Mouse (Mus musculus) c-Kit-positive CD71-positive TER-119-negative erythroid progenitor cells, embryonic 14.5 days (primary cell): Measurements from ENCODE around the gene Rln3.

Experiments used
- DNase-seq: peaks from one replicate; pipeline ENCODE4 v3.0.0-alpha.2; 2013; ENCODE audit warnings: low read depth

Gene Rln3

DNA sequence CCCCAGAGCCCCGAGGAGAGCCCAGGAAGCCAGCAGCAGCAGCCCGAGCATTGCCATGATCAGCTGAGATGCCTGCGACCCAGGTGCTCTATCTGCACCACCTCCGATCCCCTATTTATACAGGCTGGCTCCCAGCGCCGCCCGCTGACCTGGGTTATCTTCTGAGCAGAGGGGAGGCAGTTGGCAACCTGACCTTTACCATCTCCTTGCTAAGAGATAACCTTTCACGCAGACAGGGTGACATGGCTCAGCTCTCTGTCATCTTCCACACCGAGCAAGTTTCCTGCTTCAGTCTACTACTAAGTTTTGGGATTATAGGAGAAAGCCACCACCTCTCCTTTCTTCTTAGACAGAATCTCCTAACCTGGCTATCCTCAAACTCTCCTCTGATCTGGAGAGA is at the start of gene Rln3:
Gene Rln3 (minus strand): TSS at position 101 of the 400 bp plus-strand sequence.
- DNase-seq: no peak

DNA sequence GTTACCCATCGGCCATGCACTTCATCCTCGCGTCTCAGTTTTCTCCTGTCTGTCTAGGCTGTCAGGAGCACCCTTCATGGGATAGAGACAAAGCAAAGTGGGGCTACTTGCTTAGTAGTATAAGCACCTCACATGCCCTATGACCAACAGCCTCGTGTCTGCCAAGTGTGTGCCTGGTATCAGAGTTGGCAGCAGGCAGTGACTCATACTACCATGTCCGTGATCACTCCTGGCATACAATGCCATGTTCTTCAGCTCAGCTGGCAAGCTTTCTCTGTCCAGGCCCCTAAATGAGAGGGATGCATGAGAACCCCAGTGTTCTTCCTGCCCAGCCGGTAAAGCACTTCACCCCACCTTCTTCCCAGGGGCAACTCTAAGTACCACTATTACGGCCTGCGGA is 45.8 kb upstream of the Rln3 start:
- no peak for DNase-seq

DNA sequence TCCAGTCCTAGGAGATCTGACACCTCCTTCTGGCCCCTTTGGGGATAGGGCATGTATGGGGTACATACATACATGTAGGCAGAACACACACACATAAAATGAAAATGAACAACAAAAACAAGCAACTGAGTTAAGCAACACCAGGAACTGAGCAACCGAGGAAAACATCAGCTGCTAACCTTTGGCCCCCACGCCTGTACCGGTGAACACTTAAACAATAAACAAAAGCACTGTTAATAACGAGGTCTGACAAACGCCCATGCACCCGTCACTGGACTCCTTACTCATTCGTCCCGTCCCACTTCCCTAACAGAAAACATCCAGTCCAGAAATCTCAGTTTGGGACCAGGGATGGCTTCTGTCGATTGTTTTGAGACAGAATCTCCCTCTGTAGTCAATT is 44.5 kb upstream of the Rln3 start:
- no peak for DNase-seq

DNA sequence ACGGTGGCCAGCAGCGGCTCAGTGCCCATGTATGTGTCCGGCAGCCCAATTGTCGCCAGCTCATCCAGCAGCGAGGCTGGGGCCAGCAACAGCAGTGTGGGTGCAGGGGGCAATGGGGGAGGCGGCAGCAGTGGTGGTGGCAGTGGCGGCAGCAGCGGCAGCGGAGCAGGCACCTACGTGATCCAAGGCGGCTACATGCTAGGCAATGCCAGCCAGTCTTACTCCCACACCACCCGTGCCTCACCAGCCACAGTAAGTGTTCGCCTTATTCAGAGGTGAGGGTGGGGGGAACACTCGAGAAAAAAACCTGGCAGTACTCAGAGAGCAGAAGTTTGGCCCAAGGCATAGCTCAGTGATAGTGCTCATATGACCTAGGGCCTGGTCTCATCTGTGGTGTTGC is 43.0 kb upstream of the Rln3 start:
- no peak for DNase-seq

DNA sequence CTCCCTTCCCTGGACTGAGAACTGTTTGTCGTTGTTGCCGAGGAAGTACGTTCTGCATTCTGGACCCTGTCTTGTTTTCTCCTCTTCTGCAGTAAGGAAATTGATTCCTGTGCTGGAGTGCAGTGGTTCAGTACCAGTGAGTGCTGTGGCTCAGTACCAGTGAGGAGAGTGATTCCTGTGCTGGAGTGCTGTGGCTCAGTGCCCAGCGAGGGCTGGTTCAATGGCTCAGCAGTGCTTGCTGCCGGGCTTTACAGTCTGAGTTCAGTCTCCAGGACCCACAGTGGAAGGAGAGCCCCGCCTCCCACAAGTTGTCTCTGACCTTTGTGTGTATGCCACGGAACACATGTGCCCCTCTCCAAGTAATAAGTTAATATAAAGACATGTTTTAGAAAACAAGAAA is 42.4 kb upstream of the Rln3 start:
- no peak for DNase-seq

DNA sequence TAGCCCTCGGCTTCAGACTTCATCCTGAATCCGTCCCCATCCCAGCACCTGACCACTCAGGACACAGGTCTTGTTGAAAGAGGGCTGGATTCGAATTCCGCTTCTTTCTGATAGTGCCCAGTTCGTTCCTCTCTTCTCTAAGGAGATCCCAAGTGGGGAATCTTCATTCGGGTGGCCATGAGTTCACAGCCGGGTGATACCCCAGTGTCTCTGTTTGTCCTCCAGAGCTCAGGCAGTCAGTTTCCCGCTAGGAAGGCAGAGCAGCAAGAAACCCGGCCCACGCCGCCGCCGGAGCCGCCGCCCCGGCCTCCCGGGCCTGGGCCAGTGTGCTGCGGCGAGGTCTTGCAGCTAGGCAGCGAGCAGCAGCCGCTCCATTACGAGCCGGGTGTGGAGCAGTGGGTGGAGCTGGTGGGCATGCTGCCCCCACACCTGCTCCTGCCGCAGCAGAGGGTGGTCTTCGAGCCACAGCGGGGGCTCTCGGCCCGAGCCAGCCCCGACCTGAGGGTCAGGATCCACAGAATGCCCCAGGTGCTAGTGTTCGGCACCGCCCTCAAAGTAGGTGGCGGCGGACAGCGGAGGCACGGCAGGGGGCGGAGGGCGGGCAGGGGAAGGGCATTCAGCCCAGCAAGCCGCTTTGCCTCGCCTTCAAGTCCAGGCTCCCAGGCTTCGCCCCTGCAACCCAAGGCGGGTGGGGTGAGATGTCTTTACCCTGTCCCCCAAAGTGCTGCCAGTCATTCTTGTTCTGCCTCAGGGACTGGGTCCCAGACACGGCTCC is 39.7 kb upstream of the Rln3 start:
- no peak for DNase-seq

DNA sequence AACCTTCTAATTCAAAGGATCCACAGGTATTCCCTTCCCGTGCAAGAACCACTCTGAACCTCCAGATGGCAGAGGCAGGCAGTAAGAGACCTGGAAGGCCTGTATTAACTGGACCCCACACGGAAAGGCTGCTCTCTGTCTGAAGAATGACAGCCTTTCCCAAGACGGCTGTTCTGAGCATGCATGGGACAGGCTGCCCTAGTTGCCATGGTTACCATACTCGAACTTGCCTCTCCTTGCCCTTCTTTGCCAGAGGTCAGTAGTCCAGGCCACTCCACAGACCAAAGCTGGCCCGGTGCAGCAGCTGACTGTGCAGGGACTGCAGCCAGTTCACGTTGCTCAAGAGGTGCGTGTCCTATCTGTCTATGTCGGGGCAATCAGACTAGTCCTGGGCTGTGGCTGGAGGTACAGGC is 39.0 kb upstream of the Rln3 start:
- no peak for DNase-seq

DNA sequence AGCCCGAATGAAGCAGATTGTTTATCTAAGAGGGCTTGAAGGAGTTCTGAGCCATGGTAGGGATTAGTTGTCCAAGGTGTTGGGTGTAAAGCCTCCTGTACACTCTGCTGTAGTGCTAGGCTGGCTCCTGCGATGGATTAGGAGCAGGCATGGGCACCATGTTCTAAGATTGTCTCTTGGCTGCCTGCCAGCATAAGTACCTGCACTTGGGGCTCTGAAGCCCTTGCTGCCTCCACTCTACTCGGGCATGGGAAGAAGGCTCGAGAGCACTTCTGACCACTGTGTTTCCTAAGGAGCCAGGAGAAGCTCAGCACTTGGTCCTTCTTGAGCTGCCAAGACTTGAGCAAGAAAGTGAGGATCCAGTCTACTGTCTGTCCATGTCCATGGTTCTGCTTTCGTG is 34.4 kb upstream of the Rln3 start:
- DNase-seq: no peak

DNA sequence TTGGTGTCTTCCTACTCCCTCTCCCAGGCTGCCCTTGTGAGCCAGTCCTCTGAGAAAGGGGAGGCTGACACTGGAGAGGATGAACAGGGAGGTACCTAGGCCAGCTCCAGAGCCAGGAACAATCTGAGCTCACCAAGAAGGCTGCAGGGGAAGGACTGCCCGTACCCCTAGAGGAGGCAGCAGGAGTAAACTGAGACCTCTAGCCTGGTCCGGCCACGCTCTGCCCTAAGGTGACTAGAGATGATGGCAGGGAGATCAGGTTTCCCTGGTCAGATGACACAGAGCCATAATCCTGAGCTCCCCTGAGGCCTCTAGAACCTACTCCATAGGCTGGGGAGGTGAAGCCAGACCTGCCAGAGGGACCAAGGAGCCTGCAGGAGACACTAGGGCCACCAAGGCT is 32.0 kb upstream of the Rln3 start:
- no peak for DNase-seq

DNA sequence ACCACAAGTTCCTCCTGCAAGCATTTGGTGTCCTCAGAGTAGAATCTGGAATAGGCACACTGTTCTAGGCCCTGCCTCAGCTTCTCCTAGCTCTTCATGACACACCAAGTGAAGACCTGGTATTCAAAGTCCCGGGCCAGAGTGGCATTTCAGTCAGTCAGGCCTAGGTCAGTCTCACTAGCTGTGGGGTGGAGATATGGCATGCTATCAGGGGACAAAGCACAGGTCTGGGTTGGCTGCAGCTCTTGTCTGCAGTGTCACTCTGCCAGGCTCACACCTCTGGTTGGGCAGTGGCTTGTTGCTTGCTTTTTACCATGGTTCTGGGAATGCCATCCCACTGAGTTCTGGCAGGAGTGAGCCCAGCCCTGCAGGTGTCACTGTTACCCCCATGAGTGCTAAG is 31.6 kb upstream of the Rln3 start:
- no peak for DNase-seq

DNA sequence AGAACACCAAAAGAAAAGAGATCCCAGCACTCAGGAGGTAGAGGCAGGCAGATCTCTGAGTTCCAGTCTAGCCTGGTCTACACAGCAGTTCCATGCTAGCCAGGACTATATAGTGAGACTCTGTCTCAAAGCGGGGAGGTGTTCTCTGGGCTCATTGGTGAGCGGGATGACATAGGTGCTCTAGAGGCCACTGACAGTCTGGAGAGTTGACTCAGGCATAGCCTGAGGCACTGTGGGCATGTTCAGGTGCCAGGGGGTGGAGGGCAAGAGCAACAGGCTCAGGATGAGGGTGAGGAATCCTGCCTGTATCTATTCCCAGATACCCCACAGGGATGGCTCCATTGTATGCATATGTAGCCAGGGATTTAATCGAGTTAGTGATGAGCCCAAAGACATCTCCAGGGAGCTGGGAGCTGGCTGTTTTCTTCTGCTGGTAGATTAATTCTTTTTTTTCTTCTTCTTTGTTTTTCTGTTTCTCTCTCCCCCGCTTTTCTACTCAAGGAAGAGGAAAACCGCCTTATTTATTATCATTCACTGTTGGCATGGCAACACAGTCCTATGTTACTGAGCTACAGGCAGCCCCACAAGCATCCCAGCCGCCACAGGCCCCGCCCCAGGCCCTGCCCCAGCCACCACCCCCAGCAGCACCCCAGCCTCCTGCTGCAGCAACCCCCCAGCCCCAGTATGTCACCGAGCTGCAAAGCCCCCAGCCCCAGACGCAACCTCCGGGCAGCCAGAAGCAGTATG is 28.6 kb upstream of the Rln3 start:
- DNase-seq: no peak

DNA sequence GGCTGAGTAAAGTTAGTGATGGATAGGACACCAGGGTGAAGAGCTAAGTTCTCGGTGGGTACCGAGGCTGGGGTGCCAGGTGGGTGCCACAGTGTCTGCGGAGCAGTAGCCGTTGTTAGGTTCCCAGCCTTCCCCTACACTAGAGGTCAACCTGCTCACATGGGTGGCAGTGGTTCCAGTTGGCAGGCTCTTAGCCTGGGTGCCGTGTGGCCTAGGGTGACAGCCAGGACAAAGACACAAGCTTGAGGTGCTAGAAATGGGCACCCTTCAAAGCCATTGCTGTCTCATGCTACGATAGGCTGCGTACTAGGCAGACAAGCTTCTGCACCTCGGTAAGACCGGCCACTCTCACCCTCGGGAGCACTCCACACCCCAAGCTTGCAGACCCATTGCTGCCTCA is 27.5 kb upstream of the Rln3 start:
- no peak for DNase-seq

DNA sequence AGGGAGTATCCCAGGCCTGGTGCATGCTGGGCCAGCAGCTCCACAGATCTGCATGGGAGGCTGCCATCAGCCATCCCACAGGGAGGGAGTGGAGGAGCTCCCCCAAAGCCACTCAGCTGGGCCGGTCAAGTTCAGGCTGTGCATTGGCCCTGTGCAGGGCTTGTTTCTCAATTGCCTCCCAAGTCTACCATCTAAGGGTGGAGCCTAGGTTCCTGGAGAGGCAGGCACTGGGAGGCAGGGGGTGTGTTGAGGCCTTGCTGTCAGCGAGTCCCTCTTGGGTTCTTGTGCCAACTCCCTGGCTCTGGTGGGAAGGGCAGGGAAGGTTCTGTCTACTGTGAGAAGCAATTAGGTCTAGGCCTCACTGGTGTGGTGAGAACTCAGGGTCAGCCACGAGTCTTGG is 27.1 kb upstream of the Rln3 start:
- no peak for DNase-seq

DNA sequence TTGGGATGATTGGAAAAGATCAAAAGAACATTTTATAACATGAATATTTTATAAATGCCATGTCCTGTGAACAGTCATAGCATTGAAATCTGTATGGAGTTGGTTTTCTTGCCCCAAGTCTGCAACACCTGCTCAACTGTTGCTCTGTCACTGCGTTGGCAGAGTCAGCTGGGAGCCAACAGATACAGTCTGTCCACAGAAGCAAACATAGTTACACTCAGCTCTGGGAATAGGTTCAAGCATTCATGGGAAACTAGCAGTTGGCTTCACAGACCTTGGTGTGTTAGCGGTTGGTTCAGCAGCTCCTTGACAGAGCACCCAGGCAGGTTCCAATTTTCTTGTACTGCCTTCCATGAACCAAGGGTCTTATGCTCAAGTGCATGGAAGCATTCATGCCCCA is 25.9 kb upstream of the Rln3 start:
- no peak for DNase-seq

DNA sequence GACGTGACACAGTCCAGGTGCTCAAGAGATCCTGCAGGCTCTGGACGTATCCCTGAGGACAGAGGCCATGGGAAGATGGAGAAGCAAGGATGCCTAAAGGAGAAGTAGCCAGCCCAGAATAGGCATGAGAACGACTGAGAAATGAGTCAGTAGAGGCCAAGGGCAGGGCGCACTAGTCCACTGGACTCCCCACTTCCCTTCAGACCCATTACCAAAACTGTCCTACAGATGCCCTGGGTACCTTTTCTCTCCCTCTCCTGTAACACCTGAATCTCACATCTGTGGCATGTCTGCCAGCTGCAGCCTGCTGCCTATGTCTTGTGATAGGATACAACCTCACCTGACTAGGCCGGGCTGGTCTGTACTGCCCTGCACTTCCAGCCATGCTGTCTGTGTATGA is 25.4 kb upstream of the Rln3 start:
- DNase-seq: no peak

DNA sequence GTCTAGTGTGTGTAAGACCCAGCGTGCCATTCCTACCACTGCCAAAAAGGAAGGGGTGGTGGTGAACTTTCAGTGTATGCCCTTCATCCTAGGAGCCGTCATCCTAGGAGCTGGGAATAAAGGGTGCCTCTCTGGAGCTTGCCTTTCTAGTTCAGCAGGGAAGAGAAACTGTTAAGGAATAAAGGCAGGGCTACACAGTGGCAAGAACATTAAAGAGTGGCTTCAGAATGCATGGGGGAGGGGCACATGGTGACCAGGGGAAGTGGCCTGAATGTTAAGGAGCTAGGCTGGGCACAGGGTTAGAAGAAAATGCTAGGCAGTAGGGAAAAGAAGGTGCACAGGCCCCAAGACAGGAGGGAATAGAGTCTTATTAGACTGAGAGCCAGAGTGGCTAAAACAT is 24.9 kb upstream of the Rln3 start:
- no peak for DNase-seq

DNA sequence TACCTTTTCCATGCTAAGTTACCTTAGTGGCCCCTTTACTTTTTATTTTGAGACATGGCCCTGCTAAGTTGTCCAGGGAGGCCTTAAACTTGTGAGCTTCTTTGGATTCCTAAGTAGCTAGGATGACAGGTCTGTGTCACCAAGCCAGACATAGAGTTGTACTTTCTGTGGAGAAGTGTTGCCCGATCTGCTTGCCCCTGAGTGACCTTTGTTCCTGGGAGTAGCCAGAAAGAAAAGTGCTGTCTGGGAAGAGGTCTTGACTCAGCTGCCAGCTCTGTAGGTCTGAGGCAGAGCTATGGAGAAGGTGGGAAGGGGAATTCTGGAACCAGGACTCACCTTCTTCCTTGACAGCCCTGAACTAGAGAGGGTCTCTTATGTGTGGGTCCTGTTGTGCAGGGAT is 24.4 kb upstream of the Rln3 start:
- DNase-seq: no peak

DNA sequence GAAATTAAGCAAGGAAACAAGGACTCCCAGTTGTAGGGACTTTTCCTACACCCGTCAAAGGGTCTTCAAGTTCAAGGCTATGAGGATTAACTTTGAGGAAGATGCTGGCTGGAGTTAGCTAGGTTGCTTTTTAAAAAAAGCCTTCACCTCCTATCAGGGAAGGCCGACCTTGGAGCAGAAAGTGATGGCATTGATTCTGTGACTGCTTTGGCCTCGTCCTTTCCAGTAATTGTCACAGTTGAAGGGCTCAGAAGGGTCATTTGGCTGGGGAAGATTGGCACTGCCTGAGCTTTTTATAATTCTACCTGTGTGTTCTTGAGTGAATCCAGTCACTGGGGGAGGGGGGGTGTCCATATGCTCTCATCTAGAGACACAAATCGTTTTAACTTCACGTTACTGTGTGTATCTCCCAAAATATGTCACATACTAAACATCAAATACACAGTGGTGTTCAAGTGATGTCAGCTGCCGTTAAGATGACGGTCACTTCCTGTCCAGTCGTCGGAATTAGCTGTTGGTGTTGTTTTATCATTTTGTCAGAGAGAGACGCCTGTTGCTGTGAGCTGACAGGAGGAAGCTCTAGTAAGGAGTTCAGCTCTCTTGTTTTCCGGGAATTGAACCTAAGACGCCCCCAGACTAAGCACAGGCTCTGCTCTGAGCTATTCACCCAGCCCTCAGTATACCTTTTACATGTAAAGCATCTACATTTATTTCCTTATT is 23.7 kb upstream of the Rln3 start:
- no peak for DNase-seq

DNA sequence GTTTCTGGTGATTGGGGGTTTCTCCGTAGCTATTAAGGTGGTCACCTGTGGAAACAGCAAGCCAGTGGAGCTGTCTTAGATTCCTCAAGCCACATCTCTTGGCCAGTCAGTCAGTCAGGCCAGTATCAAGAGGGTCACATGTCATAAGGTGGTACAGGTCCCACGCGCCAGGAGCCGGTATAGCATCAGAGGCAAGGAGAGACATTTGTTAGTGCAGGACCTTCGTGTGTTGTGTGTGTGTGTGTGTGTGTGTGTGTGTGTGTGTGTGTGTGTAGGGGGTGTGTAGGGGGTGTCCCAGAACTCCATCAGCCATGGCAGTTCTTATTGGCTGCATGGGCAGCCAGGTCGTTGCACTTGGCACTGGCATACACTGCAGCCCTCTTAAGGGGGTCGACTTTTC is 23.1 kb upstream of the Rln3 start:
- no peak for DNase-seq

DNA sequence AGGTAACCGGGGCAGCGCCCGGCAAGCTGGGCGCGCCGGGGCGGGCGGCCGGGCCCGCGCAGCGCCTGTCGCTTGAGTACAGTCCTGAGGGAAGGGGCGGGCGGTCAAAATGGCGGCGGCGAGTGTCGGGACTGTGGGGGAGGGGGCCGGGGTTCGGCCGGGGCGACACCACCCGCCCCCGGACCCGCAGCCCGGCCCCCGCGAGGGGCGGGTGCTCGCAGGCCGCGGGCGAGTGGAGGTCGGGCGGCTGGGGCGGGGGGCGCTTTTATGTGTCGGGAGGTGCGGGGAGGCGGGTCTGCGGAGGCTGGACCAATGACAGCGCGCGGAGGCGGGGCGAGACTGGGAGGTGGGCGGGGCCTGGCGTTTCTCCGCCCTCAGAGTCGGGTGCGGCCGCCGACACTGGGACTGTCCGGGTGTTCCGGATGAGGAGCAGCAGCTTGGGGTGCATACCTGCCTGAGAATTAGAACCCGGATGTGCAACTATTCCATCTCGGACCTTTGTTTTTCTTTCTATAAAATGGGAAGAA is 22.3 kb upstream of the Rln3 start:
- peak; percentile 77 for DNase-seq

DNA sequence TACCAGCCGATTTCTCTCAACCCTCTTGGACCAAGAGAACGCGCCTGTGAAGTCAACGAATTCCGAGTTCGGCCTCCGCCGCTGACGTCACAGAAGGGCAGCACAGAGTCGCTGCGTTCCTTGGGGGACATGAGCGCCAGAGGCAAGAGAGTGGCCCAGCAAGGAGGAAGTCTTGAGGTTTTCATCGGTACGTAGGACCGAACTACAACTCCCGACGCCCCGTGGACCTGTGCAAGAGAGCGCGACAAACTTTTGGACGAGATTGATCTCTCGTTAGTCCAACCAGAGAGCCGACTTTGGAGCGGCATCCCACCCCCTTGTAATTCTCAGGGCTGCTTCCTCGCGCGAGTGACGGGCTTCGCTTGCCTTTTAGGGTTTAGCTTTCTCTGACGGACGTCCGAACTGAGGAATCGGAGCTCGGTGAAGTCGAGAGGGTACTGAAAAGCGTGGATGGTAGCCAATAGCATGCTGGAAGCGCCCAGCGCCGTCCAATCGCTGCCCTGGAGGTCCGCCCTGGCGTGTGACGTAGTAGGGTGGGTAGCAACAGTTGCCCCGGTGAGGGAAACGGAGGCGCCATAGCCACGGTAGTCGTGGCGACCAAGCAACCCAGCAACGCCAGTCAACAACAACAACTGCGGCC is 21.6 kb upstream of the Rln3 start, which contains the start of gene Rfx1:
Gene Rfx1 (plus strand): TSS at position 544 of the 640 bp plus-strand sequence.
- peak; percentile 99 for DNase-seq

DNA sequence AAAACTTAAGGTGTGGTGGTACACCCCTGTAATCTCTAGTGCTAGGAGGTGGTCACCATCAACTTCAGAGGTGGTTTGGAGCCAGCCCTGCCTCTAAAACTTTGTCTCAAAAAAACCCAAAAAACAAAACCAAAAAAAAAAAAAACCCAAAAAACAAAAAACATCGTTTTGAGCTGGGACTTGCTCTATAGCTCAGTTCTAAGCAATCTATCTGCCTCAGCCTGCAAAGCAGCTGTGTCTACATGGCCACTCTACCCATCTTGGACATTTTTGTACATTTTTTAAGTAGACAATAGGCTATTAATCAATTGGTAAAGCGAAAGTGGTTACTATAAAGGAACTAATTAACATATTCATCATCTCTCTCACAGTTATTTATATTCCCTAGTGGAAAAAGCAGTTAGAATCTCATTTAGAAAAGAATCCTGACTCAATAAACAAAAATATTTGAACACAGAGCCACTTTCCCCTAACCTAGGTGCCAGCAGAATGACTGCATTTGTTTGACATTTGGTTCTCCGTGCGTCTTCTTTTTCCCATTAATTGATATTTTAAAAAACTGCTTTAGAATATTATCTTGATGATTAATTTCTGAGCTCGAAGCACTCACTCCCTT is 20.8 kb upstream of the Rln3 start:
- no peak for DNase-seq
